Mouse (Mus musculus) forebrain, postnatal 0 days (tissue): Measurements from ENCODE around the gene Cyb5b. TPM values are rescaled to one million over a fixed set of nuclear protein-coding genes. Genes with fewer than 3 reads are reported as not detected.
A peak's percentile ranks its signal among the peaks of the same experiment; 100 is the strongest.

Experiments used
- ATAC-seq: fragments of 200-750 bp; cut with Nextera tagmentation; 2 replicates; pipeline ENCODE4 v1.8.0; 2017; ENCODE audit warnings: mild to moderate bottlenecking, moderate library complexity
- DNase-seq: peaks from one replicate; pipeline ENCODE4 v3.0.0-alpha.2; 2015
- H3K27ac ChIP-seq: fragments of 300-500 bp; sonication (generic); 2 replicates; pipeline ENCODE4 v1.5.1; 2014; ENCODE audit warnings: low read depth, mild to moderate bottlenecking, antibody characterized with exemption, low read length, moderate library complexity, mixed read lengths
- H3K27me3 ChIP-seq: fragments of 300-500 bp; sonication (generic); 2 replicates; pipeline ENCODE4 v1.6.1; 2014; ENCODE audit warnings: mild to moderate bottlenecking, low read length, mixed read lengths; ENCODE audit not compliant: insufficient read depth
- H3K36me3 ChIP-seq: fragments of 300-500 bp; sonication (generic); 2 replicates; pipeline ENCODE4 v1.6.1; 2014; ENCODE audit warnings: mild to moderate bottlenecking, moderate library complexity; ENCODE audit not compliant: insufficient read depth
- H3K4me1 ChIP-seq: fragments of 300-500 bp; sonication (generic); 2 replicates; pipeline ENCODE4 v1.6.1; 2014; ENCODE audit warnings: antibody characterized with exemption; ENCODE audit not compliant: insufficient read depth
- H3K4me2 ChIP-seq: fragments of 300-500 bp; sonication (generic); 2 replicates; pipeline ENCODE4 v1.6.1; 2014; ENCODE audit warnings: low read depth, mild to moderate bottlenecking, moderate library complexity
- H3K4me3 ChIP-seq: fragments of 300-500 bp; sonication (generic); 2 replicates; pipeline ENCODE4 v1.5.1; 2014; ENCODE audit warnings: low read depth, low read length, mixed read lengths
- H3K9ac ChIP-seq: fragments of 300-500 bp; sonication (generic); 2 replicates; pipeline ENCODE4 v1.6.1; 2014; ENCODE audit warnings: mild to moderate bottlenecking
- H3K9me3 ChIP-seq: fragments of 300-500 bp; sonication (generic); 2 replicates; pipeline ENCODE4 v1.6.1; 2016; ENCODE audit warnings: low read length
- CTCF ChIP-seq: sonication (generic); IDR thresholded peaks from 2 replicates; pipeline ENCODE4 v1.5.1; 2016; ENCODE audit warnings: antibody characterized with exemption, control low read depth, low read depth
- WGBS: fragments of 180-500 bp; shearing (Covaris S2); extraction: QIAGEN DNeasy Blood & Tissue Kit; methylation state at CpG from one replicate; pipeline ENCODE4 v1.1.7; 2014; 5-methylcytosine and 5-hydroxymethylcytosine counted together
- polyA plus RNA-seq: library from polyadenylated mRNA; unstranded; fragments of >200 nt; fragmentation: Nextera tagmentation; extraction: Ambion mirVana; gene quantifications from 2 replicates; pipeline ENCODE4 v1.2.1, GENCODE M21; 2015
- total RNA-seq: library from RNA; depleted of rRNA; stranded (reverse); fragments of >200 nt; gene quantifications from 2 replicates; pipeline ENCODE4 v1.2.3, GENCODE M21; 2014

Gene Cyb5b
- total and polyA plus RNA-seq, 2 experiments from 2014 or later: 88.6 to 127 TPM

GRCm38 (mm10) chr8:107143501-107143900 is 6.9 kb upstream of the Cyb5b start:
- TF ChIP-seq CTCF: no peak
- H3K4me1 ChIP-seq: no peaks in the 10 kb centered on the region
- H3K9ac ChIP-seq: no peak overlapping the region
- H3K4me2 ChIP-seq: no peak overlapping the region
- no peaks in the 10 kb centered on the region for H3K9me3 ChIP-seq
- DNase-seq: no peak
- H3K36me3 ChIP-seq: no peaks in the 10 kb centered on the region
- no peak overlapping the region for H3K27ac ChIP-seq
- ATAC-seq: no peak
- no peaks in the 10 kb centered on the region for H3K27me3 ChIP-seq
- 38% methylated on average over 4 of the region's 4 CpGs for WGBS
- no peak overlapping the region for H3K4me3 ChIP-seq

- TF ChIP-seq CTCF: no peak
- no peak overlapping the region for H3K27ac ChIP-seq
- H3K9me3 ChIP-seq: no peaks in the 10 kb centered on the region
- H3K36me3 ChIP-seq: no peaks in the 10 kb centered on the region
- DNase-seq: no peak
- no peak overlapping the region for H3K9ac ChIP-seq
- no peaks in the 10 kb centered on the region for H3K27me3 ChIP-seq
- no peak overlapping the region for H3K4me3 ChIP-seq
- no peak overlapping the region for H3K4me2 ChIP-seq
- peaks cover 5% of the 10 kb centered on the region for H3K4me1 ChIP-seq
- no peak for ATAC-seq
Measured at GRCm38 (mm10) chr8:107146186-107146585, 4.3 kb upstream of the Cyb5b start.

GRCm38 (mm10) chr8:107148802-107149201 is 1.6 kb upstream of the Cyb5b start:
- Histone ChIP-seq H3K4me3 (no peak overlapping the region), H3K9ac (no peak overlapping the region), H3K4me2 (no peak overlapping the region), H3K9me3 (no peaks in the 10 kb centered on the region), H3K27ac (no peak overlapping the region), H3K4me1 (peaks cover 10% of the 10 kb centered on the region), H3K27me3 (no peaks in the 10 kb centered on the region), H3K36me3 (no peaks in the 10 kb centered on the region)
- DNase-seq (no peak), ATAC-seq (no peak)
- WGBS: 88% methylated on average over 5 of the region's 5 CpGs
- no peak for TF ChIP-seq CTCF

- peak overlapping the region; percentile 68 for H3K9ac ChIP-seq
- H3K4me2 ChIP-seq: peak overlapping the region; percentile 60
- 0 out of 2 replicates have a peak, but pooled peaks cover 3% of the 10 kb centered on the region for H3K36me3 ChIP-seq
- DNase-seq (no peak), ATAC-seq (no peak; the same call in 1 of the 2 replicates)
- H3K9me3 ChIP-seq: no peaks in the 10 kb centered on the region
- 20% methylated on average over 6 of the region's 6 CpGs for WGBS
- peak overlapping the region; percentile 81 for H3K27ac ChIP-seq
- peaks cover 10% of the 10 kb centered on the region for H3K4me1 ChIP-seq
- no peaks in the 10 kb centered on the region for H3K27me3 ChIP-seq
- TF ChIP-seq CTCF: no peak
- H3K4me3 ChIP-seq: peak overlapping the region; percentile 78
Measured at GRCm38 (mm10) chr8:107150057-107150403, 410 bp upstream of the Cyb5b start.

- Histone ChIP-seq H3K27me3 (no peaks in the 10 kb centered on the region), H3K9ac (peak overlapping the region; percentile 68), H3K4me2 (peak overlapping the region; percentile 60), H3K36me3 (peaks cover 10% of the 10 kb centered on the region; the same call in 1 of the 2 replicates), H3K9me3 (no peaks in the 10 kb centered on the region), H3K4me3 (peak overlapping the region; percentile 78), H3K4me1 (peaks cover 10% of the 10 kb centered on the region), H3K27ac (peak overlapping the region; percentile 81; the same call in 1 of the 2 replicates)
- ATAC-seq (no peak), DNase-seq (peak; percentile 3)
- no peak for TF ChIP-seq CTCF
- 71% methylated on average over 7 of the region's 7 CpGs for WGBS
Measured at GRCm38 (mm10) chr8:107151212-107151920, 926 bp downstream of the Cyb5b start.

GRCm38 (mm10) chr8:107153326-107154210 is 3.1 kb downstream of the Cyb5b start:
- Histone ChIP-seq H3K27me3 (no peaks in the 10 kb centered on the region), H3K9me3 (no peaks in the 10 kb centered on the region), H3K27ac (no peak overlapping the region), H3K9ac (no peak overlapping the region), H3K36me3 (peaks cover 10% of the 10 kb centered on the region; the same call in 1 of the 2 replicates), H3K4me3 (no peak overlapping the region), H3K4me2 (no peak overlapping the region), H3K4me1 (peaks cover 10% of the 10 kb centered on the region)
- no peak for ATAC-seq
- no peak for TF ChIP-seq CTCF
- WGBS: 92% methylated on average over 14 of the region's 14 CpGs
- no peak for DNase-seq

- H3K4me2 ChIP-seq: no peak overlapping the region
- DNase-seq: no peak
- ATAC-seq: no peak
- no peak overlapping the region for H3K27ac ChIP-seq
- no peaks in the 10 kb centered on the region for H3K9me3 ChIP-seq
- no peak overlapping the region for H3K9ac ChIP-seq
- H3K27me3 ChIP-seq: no peaks in the 10 kb centered on the region
- H3K36me3 ChIP-seq: peaks cover 10% of the 10 kb centered on the region; the same call in 1 of the 2 replicates
- no peak for TF ChIP-seq CTCF
- H3K4me3 ChIP-seq: no peak overlapping the region
- no peaks in the 10 kb centered on the region for H3K4me1 ChIP-seq
Measured at GRCm38 (mm10) chr8:107156816-107157215, 6.4 kb downstream of the Cyb5b start.
